Mouse (Mus musculus): Measurements from ENCODE around the gene Fam186b.

Gene Fam186b

DNA sequence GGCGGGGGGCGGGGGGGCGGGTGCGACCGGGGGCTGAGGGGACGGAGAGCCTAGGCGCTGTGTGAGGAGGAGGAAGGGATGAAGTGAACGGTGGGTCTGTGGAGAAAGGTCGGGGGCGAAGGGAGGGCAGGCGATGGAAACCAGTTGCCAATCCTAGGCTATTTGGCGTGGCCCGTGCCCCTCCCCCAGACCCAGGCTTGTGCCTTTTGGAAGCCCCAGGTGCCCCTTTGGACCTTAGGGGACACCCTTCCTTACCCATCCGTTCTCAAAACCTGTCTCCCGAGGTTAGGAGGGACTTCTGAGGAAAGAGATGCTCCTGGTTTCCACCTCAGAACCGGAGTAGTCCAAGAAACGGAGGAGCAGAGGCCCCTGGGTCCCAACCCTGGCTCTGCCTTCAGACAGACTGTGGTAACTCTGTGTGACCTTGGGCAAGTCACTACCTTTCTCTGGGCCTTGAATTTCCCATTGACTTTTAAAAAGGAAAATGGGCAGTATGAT is at the start of gene Fam186b:
Gene Fam186b (minus strand): TSS at position 405 of the 498 bp plus-strand sequence.
- DNase-seq, result peak; percentile 75 to 77

DNA sequence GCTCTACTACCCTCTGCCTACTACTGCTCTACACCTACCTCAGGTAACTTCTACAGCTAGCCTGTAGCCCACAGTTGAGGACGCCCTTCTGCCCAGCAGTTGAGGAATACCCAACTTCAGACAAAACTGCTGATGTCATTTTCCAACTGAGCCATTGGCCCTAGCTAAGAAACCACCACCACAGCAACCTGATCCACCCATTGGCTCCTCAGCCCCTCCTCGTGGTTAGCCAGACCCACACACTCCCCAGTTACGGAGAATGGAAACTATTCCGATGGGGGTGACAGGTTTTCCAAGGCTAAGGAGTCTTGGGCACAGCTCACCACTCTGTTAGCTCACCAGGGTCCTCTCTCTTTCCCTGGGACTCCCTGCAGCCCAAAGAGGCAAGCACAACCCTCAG is 49.3 kb upstream of the Fam186b start:
- no peak for DNase-seq

DNA sequence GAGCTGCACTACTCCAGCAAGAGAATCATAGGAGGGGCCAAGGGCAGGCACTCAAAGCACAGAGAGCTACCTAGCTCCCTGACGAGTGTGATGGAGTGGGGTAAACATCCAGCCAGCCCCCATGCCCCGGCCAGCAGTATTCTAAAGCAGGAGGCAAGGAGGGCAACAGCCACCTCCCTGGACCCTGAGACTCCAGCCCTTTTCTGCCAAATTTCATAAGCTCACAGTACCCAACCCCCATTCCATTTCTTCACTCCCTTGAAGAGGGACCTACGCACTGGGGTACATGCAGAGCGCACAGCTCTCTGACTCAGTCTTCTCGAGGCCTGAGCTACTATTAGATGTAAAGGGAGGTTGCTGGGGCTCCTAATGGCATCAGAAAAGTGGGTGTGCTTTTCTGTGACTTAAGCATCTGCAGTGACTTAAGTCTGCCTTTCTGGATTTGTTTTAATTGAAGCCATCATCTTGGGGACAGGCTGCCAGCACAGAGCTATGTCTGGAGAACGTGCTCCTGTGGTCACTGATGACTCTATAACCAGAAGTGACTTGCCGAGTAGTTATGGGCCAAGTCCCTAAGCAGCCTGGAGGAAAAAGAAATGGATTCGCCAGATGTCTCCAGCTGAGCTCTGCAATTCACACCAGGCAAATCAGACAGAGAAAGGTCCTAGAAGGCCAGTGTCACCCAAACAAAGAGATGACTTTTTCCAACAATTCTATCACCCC is 48.6 kb upstream of the Fam186b start:
- peak in 1 of 2 experiments; percentile 17 for DNase-seq

DNA sequence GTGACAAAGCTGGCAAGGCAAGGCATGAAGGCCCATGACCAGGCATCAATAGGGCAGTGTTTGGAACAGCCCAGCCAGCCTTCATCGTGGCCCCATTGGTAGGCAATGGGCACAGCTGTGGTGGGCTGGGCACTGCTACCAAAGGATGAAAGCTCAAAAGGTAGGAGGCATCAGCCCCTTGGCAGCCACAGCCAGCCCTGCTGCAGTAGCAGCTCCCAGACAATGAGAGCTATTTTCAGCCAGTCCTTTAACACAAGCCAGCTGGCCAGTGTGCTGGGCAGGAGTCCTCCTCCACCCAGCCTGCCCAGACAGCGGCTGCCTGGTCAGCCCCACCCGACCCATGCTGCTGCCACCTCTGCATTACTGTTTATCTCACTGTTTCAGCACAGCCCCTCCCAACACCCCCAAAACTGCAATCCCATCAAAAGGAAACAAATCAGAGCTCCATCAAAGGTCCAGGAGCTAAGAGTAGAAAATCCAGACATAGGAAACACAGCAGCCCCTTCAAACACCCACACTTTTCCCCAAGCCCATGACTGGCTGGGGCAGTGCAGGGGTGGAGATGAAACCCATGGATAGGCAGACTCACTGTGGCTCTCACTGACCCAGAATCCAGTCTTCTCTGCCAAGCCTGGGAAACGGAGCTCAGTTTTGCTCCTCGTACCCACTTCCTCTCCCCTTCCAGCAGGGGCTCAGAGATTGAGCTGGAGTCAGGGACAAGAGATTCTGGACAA is 47.9 kb upstream of the Fam186b start:
- peak; percentile 60 to 67 for DNase-seq

DNA sequence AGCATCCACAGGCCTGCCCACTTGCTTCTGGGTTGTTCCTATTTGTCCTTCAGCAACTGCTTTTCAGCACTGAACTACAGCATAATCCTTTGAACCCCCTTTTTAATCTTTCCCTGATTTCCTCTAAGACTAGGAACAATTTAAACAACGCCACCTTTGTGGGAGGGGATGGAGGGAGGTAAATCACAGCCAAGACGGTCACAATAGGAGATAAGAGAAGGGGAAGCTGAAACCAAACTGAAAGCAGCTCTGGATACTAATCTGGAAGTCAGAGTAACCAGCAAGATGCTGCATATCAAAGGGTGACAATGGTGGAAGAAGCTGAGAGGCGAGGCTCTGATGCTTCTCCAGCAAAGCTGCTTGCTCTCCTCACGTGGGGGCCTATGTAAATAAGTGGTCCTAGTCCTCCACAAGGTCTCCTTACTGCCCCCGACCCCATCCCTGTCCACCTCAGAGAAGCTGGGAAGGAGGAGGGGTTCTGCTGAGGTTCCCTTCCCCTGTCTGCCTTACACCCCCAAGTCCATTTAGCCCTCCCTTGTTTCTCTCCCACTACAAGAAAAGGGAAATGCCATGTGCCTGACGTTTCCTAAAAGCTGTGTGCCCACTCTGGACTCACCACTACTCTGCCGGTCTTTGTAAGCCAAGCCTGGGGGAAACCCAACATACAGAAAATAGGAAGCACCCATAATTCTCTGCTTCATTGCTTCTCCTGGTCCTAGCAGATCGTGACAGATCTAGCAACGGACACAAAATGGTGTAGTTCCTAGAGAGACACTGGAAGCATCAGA is 46.7 kb upstream of the Fam186b start:
- no peak for DNase-seq

DNA sequence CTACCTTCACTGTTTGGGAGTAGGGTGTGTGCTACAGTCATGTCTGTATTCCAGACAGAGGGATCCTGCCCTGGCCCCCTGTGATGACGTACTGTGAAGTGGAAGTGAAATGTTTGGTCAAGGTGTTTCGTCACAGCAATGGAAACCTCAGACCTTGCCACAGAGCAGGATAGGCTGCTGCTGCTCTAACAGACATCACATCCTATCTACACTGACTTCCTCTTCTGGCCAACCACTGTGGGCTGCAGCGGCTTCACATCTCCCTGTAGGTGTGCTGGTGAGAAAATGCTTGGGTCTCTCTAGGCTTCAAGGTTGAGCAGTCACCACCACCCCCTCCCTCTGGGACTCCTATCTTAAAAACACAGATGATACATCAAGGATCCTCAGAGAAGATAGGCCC is 45.4 kb upstream of the Fam186b start:
- no peak for DNase-seq

DNA sequence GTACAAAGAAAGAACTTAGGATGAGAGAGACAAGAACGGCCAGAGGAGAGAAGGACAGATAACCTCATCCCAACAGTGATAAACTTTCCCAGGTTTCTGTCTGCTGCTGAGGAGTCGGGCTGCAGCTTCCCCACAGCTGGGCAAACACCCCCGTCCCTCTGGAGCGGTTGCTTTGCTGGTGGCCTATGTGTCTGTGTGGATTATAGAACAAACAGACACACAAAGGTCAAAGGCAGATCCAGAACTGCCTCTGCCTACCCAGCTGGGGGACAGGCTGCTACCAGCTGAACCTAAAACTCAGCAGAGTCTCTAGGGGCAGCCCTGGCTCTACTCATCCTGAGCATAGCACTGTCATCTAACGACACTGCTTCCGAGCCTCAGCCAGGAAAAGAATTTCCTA is 44.0 kb upstream of the Fam186b start:
- DNase-seq, result no peak

DNA sequence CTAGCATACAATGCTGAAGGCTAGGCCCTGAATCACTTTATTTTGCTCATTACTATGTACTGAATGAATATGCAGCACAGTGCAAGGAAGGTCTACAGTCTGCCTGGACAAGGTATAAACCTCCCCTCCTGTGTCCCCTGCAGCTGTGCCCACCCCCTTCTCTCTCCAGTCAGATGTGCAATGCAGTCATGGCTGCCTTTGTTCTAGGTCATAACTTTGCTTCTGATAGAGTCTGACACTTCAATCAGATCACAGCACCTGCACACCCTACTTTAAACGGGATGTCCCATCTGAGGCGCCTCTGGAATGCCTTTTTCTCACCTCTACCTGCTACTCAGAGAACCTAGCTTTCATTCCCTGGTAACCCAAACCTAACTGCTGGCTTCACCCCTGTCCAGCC is 43.2 kb upstream of the Fam186b start:
- no peak for DNase-seq

DNA sequence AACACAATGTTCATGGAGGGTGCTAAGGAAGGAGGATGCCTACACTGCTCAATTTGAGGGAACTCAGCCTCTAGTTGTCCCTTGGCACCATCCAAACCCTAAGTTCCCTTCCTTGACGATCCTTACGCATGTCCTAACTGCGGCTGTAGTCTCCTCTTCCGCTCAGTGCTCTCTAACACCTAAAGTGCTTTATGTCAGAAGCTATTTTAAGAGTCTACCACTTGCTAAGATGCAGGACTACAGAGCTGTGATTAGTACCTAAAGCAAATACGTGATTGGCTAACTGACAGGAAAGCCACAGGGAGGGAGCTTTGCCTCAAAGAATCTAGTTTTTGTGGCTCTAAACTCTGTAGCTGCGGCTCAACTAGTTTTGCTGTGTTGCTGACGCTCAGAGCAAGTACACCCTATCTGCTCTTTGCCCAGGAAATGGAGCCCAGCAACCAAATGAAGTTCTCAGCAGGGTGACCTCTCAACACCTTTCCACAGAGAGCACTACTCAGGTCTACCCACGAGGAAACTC is 40.2 kb upstream of the Fam186b start:
- DNase-seq, result no peak

DNA sequence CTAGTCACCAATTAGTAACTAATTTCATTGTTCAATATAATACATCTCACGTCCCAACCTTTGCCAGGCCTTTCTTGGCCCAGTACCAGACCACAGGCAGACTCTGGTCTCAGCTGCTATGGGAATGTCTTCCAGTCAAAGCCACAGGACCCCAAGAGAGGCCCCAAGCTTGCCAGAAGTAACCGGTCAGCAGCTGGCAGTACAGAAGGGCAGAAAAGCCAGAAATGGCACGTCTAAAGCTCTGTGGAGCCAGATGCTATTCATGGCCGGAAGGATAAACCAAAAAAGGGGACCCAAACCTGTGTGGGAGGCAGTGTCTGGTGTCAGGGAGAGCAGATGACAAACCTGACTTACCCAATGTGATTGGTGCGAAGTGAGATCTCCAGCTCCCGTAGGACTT is 38.8 kb upstream of the Fam186b start:
- DNase-seq, result peak; percentile 83 to 85

DNA sequence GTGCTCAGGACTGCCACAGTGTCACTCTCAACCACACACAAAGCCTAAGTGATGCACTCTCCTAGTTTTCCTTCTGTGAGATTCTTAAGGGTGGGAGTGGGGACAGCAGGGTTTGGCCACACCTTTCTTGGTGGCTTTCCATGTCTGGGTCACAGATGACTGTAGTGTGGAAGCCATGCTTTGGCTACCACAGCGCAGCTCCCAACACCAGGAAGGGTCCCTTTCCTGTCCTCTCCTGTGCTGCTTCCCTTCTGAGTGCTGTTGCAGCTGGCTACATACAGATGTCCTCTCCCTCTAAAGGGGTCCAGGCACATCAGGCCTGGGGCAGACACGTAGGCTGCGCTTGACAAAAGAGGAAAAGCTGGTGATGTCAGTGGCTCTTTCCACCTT is 38.0 kb upstream of the Fam186b start:
- peak; percentile 52 to 63 for DNase-seq

DNA sequence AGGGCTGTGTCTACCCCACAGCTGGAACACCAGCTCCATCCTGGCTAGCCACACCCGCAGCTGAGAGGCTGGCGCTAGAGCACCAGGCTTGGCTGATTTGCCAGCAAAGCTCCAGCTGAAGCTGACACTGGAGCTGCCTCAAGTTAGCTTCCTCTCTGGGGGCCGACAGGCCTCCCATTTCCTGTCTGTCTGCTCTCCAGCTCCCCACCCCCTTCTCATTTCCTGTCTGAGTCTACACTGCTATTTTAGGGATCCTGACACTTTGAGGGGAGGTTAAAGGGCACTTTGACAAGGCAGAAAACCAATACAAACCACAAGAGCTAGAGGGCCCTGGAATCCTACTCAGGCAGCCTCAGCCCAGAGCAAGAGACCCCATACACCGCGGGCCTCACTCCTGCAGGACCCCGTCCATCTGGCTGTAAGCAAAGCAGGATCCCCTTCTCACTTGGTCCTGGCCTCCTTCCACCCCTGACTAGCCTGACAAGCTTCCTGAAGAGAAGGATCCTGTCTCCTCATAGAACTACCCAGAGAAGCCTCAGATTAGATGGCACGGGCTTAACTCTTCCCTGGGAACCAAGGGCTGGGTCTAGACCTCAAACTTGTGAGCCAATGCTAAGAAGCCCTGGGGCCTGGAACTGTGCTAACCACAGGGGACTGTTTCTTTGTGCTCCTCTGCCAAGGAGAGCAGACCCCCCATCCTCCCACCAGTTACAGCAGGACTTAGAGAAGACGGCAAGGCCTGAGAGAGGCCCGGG is 37.4 kb upstream of the Fam186b start:
- peak; percentile 44 to 47 for DNase-seq

DNA sequence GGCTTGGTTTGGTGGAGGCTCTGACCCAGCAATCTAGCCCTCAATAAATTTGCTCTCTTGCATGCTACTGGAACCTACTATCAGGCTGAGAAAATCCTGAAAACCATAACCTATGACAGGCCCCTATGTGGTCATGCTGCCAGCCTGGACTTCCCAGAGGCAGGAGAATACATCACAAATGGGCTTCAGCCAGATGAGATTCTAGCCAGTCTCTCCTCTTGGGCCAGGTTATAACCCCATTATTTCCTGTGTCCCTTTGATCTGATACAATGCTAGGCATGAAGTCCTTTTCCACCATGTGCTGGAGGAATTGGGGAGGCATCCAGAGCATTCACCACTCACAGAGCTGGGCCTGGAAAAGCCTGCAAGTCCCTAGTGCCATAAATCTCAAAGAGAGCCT is 36.4 kb upstream of the Fam186b start:
- DNase-seq, result no peak

DNA sequence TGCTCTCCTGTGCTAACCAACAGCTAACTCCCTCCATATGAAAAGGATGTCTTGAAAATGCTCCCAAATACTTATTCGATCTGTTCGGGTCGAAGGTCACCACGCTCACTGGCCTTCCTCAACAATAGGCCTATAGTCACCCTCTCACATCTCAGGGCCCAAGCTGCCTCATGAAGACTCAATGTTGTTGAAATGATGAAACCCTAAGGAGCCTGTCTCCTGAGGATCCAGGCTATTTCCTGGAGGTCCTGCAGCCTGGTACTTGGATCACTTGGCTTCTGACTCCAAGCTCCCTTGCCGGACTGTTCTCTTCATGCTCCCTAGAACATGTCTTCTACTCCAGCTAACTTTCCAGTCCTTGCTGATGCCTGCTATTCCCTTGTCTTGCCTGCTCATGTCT is 35.7 kb upstream of the Fam186b start:
- DNase-seq, result no peak

DNA sequence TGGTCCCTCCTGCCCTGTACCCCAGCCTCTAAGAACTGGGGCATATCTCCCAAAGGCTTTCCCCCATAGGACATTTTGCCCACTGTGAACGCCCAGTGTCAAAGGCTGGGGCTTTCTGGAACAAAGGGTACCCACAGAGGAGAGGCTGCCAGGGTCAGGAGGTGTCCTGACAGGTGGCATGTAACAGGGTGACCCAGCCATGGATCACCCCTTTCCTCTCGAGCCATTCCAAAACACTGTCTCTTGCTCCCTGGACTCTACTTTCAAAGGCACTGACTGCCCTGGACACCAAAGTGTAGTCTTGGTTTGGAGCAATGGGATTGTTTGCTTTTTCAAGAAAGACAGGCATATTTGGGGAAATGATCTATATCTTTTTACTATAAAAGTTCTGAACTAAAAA is 34.6 kb upstream of the Fam186b start:
- DNase-seq, result no peak

DNA sequence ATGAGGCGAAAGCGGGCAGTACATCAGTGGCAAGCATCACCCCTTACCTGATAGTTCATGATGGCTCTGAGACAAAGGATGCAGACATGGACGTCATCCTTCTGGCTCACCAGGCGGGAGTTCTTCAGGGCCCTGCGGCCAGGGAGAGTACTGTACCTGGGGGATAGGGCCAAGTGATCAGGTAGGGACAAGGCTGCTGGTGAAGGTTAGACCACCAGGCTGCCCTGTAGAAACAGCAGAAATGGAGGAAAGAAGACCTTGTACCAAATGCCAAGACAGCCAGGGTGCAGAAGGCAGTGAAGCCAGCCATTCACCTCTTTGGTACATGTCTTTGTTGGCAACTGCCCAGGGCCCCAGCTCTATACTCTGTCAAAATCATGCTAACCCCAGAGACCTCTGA is 32.3 kb upstream of the Fam186b start:
- DNase-seq, result no peak

DNA sequence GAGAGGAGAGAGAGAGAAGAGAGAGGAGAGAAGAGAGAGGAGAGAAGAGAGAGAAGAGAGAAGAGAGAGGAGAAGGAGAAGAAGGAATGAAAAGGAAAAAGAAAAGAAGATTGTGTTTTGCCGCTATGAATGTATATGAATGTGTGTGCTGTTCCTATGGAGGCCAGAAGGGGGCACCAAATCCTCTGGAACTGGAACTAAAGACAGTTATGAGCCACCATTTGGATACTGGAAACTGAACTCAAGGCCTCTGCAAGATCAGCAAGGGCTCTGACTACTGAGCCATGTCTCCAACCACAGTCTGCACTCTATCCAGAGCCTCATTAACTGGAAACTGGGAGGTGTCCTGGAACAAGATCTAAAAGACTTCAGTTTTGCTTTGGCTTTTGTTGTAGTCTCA is 31.3 kb upstream of the Fam186b start:
- peak; percentile 48 to 58 for DNase-seq

DNA sequence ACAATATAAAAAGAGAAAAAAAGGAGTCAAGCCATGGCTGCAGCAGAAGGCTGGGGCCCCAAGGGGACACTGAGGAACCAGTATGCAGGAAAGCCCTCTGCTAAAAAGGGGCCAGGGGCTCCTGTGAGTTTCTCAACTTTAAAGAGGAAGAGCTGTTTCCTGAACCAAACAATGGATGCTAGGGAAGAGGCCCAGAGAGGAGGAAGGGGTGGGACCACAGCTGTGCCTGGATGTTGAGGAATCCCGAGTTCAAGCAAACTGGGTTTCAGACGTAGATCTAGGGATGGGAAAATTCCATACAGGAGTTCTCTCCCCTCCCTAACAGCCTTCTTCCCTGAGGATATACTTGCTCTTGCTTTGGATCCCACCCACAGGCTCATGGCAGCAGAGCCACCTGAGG is 30.7 kb upstream of the Fam186b start:
- no peak for DNase-seq

DNA sequence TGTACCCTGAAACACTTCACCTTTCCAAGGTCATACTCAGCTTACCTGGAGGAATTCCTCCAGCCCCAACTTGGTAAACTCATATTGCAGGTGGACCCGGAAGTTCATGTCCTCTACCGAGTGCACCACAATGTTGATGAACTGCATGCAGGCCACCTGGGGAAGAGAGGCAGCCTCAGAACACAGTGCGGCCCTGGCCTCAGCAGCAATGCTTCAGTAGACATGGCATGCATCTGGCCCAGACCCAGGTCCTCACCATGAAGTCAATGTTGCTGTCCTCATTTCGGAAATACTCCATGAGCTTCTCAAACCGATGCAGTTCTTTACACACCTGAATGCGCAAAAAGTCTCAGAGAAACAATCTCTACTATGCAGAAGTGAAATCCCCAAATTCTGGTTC is 29.9 kb upstream of the Fam186b start:
- DNase-seq, result no peak

DNA sequence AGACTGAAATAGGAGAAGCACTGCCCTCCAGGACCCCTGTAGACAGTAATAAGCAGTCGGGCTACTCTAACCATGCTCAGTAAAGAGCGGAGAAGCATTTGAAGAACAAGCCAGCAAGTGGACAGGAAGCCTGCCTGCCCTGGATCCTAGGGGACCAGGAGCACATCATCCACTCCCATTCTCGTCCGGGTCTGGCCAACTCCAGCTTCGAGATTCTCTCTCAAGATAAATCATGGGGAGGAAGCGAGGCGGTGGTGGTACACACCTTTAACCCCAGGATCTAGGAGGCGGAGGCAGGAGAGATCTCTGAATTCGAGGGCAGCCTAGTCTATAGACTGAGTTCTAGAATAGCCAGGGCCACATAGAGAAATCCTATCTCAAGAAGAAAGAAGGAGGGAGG is 28.5 kb upstream of the Fam186b start:
- no peak for DNase-seq

DNA sequence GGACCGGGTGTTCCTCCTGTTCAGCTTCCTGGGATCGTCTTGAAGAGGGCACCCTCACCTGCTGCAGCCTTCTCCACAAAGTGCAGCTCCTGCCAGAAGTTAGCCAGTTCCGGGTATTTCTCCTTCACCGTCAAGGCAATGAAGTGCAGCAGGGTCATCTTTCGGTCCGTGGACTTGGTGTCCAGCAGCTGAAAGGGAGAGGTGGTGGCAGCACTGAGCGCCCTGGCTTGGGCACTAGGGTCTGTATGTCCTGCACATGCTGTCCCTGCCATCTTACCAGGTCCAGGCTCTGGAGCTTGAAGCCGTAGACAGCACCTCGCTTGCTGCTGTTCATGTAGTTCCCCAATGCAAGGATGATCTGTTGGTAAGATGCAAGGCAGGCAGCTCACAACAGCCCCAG is 25.3 kb upstream of the Fam186b start:
- no peak for DNase-seq

DNA sequence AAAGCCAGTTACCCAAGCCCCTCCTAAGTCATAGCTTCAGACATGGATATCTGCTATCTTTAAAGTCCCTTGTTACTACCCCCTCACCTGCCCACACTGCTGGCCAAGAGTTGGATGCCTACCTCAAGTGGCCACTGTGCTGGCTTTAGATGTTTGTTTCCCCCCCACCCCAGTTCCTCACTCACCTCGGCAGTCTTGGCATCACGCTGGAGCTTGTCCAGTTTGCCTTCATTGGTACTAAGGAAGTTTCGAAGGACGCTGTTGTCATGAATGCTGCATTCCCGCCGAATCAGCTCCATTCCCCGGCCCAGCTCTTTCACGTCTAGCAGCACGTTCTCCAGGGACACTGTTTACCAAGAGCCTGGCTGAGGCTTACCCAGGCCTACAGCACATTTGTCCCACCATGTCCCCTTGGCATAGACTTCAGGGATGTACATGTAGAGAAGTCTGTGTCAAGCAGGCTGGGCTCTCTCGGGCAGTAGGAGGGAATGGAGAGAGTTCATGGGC is 24.5 kb upstream of the Fam186b start:
- DNase-seq, result no peak
